Mouse (Mus musculus) sigmoid colon, adult 10 weeks (tissue): Measurements from ENCODE around the gene Krtap6-1. TPM values are rescaled to one million over a fixed set of nuclear protein-coding genes. Genes with fewer than 3 reads are reported as not detected.

Experiments used
- polyA plus RNA-seq: library from polyadenylated mRNA; stranded (reverse); fragments of 350-450 nt; fragmentation: Illumina TruSeq; extraction: RNeasy Lipid Tissue Mini Kit (QIAGEN cat#74804); gene quantifications from one replicate; pipeline ENCODE4 v1.2.3, GENCODE M21; 2014; ENCODE audit warnings: low read depth, low replicate concordance

Gene Krtap6-1
- polyA plus RNA-seq, result not detected

DNA sequence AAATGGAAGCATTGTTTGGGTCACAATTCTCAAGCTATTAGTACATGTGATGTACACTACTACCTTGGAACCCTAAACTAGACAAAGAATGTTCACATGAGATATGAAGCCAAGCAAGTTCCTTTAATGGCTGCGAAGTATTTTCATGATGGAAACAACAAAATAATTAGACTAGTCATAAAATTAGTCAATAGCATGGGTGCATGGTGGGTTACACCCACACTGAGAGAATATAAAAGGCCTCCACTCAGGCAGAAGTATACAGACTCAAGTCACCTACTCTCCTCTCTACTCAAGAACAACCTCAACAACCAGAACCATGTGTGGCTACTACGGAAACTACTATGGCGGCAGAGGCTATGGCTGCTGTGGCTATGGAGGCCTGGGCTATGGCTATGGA is at the start of gene Krtap6-1:
TSS of gene Krtap6-1 (plus strand) at position 301 of the 400 bp plus-strand sequence.

DNA sequence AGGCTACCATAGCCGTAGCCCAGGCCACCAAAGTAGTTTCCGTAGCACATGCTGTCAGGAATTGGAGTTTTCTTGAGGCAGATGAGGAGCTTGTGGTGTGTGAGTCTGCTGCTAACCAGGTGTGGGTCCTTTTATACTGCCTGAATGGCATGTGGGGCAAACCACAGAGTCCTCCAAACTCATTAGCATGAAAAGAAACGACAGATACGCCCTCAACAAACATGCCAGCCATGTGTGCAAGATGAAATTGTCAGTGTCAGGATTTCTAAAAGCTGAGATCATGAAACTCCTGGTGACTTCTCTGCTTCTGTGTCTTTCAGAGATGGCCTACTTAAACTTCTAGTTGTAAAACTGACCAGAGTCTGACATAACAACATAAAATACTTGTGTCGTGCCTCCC is 20.8 kb upstream of the Krtap6-1 start, which contains the start of gene Krtap22-2:
TSS of gene Krtap22-2 (minus strand) at position 101 of the 400 bp plus-strand sequence.

DNA sequence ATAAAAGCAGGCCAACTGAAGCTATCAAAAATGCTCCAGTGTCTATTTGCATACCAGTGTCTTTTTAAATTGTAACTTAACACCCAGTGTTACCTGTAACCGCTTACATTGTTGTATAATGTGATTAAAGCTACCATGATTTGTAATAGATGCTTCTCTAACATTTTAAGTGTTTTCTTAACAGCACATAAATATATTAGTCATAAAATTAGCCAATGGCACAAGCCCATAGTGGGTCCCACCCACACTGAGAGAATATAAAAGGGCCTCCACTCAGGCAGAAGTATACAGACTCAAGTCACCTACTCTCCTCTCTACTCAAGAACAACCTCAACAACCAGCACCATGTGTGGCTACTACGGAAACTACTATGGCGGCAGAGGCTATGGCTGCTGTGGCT is 16.5 kb upstream of the Krtap6-1 start, which contains the start of gene Gm10229:
TSS of gene Gm10229 (plus strand) at position 301 of the 400 bp plus-strand sequence.

DNA sequence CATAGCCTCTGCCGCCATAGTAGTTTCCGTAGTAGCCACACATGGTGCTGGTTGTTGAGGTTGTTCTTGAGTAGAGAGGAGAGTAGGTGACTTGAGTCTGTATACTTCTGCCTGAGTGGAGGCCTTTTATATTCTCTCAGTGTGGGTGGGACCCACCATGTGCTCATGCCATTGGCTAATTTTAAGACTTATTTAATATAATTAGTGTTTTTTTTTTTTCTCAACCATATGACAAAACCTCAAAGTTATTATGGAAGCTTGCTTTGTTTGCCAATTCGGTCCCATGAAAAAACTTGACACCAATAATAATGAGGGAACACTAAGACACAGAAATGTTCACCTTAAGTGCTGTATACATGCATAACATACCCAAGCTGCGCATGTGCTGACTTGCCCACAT is 9.9 kb downstream of the Krtap6-1 start, which contains the start of gene Gm10228:
TSS of gene Gm10228 (minus strand) at position 101 of the 400 bp plus-strand sequence.

DNA sequence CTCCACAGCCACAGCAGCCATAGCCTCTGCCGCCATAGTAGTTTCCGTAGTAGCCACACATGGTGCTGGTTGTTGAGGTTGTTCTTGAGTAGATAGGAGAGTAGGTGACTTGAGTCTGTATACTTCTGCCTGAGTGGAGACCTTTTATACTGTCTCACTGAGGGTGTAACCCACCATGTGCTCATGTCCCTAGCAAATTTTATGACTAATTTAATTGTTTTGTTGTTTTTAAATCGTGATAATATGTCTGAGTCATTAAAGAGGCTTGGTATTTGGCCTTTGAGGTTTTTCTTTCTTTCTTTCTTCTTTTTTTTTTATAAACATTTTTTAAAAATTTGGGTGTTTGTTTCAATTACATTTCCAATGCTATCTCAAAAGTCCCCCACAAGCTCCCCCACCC is 16.3 kb downstream of the Krtap6-1 start, which contains the start of gene Krtap6-5:
TSS of gene Krtap6-5 (minus strand) at position 101 of the 400 bp plus-strand sequence.

DNA sequence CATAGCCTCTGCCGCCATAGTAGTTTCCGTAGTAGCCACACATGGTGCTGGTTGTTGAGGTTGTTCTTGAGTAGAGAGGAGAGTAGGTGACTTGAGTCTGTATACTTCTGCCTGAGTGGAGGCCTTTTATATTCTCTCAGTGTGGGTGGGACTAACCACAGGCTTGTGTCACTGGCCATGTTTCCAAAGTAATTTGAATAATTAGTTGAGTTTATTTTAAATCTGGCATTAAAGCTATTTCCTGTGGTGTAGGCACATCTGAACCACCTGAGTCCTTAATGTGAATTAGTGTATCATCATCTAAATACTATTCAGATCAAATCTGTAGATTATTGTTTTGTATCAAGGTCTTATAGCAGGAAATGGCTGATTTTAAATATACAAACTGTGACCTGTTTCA is 32.4 kb downstream of the Krtap6-1 start, which contains the start of gene 1110025L11Rik:
TSS of gene 1110025L11Rik (minus strand) at position 101 of the 400 bp plus-strand sequence.

Other genes starting within 250 kb of the Krtap6-1 start
- not detected for gene Gm20741, start 219.5 kb upstream of the Krtap6-1 start, polyA plus RNA-seq
- gene Krtap15, start 211.5 kb upstream of the Krtap6-1 start, polyA plus RNA-seq, result not detected
- not detected for gene Krtap14, start 205.6 kb upstream of the Krtap6-1 start, polyA plus RNA-seq
- not detected for gene Krtap19-1, start 162.3 kb upstream of the Krtap6-1 start, polyA plus RNA-seq
- not detected for gene Krtap19-2, start 157.4 kb upstream of the Krtap6-1 start, polyA plus RNA-seq
- not detected for gene Krtap19-3, start 153.7 kb upstream of the Krtap6-1 start, polyA plus RNA-seq
- gene Krtap19-4, start 146.6 kb upstream of the Krtap6-1 start, polyA plus RNA-seq, result not detected
- not detected for gene Krtap19-5, start 135.2 kb upstream of the Krtap6-1 start, polyA plus RNA-seq
- not detected for gene Krtap19-9b, start 99.4 kb upstream of the Krtap6-1 start, polyA plus RNA-seq
- not detected for gene Krtap16-3, start 68.8 kb upstream of the Krtap6-1 start, polyA plus RNA-seq
- not detected for gene Krtap22-2, start 20.9 kb upstream of the Krtap6-1 start, polyA plus RNA-seq
- gene Gm10229, start 16.4 kb upstream of the Krtap6-1 start, polyA plus RNA-seq, result not detected
- not detected for gene Gm10228, start 9.8 kb downstream of the Krtap6-1 start, polyA plus RNA-seq
- not detected for gene Krtap6-5, start 16.2 kb downstream of the Krtap6-1 start, polyA plus RNA-seq
- gene 1110025L11Rik, start 32.3 kb downstream of the Krtap6-1 start, polyA plus RNA-seq, result not detected
- not detected for gene Krtap6-3, start 52.3 kb downstream of the Krtap6-1 start, polyA plus RNA-seq
- not detected for gene Gm6358, start 109.2 kb downstream of the Krtap6-1 start, polyA plus RNA-seq
- gene Gm10061, start 119.4 kb downstream of the Krtap6-1 start, polyA plus RNA-seq, result not detected
- gene Gm9789, start 126.3 kb downstream of the Krtap6-1 start, polyA plus RNA-seq, result not detected
- not detected for gene Gm7735, start 137.8 kb downstream of the Krtap6-1 start, polyA plus RNA-seq
- not detected for gene 1110057P08Rik, start 143.0 kb downstream of the Krtap6-1 start, polyA plus RNA-seq
- not detected for gene Krtap20-2, start 174.2 kb downstream of the Krtap6-1 start, polyA plus RNA-seq